Mouse (Mus musculus): ENCODE data around the gene Mgat1.

- no peak for TF ChIP-seq CTCF (IDR thresholded peaks at IDR 0.05; ENCODE audit: control insufficient read depth, insufficient read depth, insufficient read length)
- TF ChIP-seq USF1 (IDR thresholded peaks at IDR 0.05; ENCODE audit: low read depth), result no peak
- TF ChIP-seq MYOG (IDR thresholded peaks at IDR 0.05; ENCODE audit: control insufficient read depth, extremely low read depth, insufficient read length), result no peak
- no peak for TF ChIP-seq MAX (IDR thresholded peaks at IDR 0.05)
Measured at GRCm38 (mm10) chr11:49236891-49237290, 7.1 kb upstream of the Mgat1 start.

Measured in C2C12 (cell line).